Mouse (Mus musculus) liver, embryonic 14.5 days (tissue): ENCODE measurements at regions not wholly inside any gene's neighbourhood (a gene's known extent, or its start where the extent isn't known, plus 50 kb on each side); places are given as distances from the start of the nearest gene placed in this dataset.

Source experiments
- ATAC-seq: fragments of 200-750 bp; cut with Nextera tagmentation; 2 replicates; pipeline ENCODE4 v1.8.0; 2017; ENCODE audit warnings: moderate number of reproducible peaks, mild to moderate bottlenecking, moderate library complexity; ENCODE audit not compliant: insufficient read depth
- DNase-seq, 3 experiments: peaks; one replicate each; pipeline ENCODE4 v3.0.0-alpha.2; 2012 to 2013; ENCODE audit warnings: low read depth in 3 of 3, low spot score in 3 of 3
- H3K27ac ChIP-seq: fragments of 300-500 bp; sonication (generic); 2 replicates; pipeline ENCODE4 v1.5.1; 2014; ENCODE audit warnings: moderate library complexity, mild to moderate bottlenecking, control low read depth, inconsistent platforms
- H3K27me3 ChIP-seq: fragments of 300-500 bp; sonication (generic); 2 replicates; pipeline ENCODE4 v1.6.1; 2014; ENCODE audit warnings: mild to moderate bottlenecking, low read length, moderate library complexity; ENCODE audit not compliant: control insufficient read depth, insufficient read depth
- H3K36me3 ChIP-seq: fragments of 300-500 bp; sonication (generic); replicated peaks from 2 replicates; pipeline ENCODE4 v1.6.1; 2014; ENCODE audit warnings: low read depth; ENCODE audit not compliant: control insufficient read depth, insufficient read depth
- H3K4me1 ChIP-seq, 2 experiments: fragments of 200-500 bp in 1 of 2; fragments of 300-500 bp in 1 of 2; sonication (generic) in 1 of 2; replicated peaks; 2 replicates each; pipeline ENCODE4 v1.6.1; 2012 to 2014; ENCODE audit warnings: antibody characterized with exemption in 1 of 2, inconsistent platforms in 1 of 2, low read length in 1 of 2; ENCODE audit not compliant: control insufficient read depth in 2 of 2, insufficient read depth in 2 of 2
- H3K4me2 ChIP-seq: fragments of 300-500 bp; sonication (generic); 2 replicates; pipeline ENCODE4 v1.6.1; 2014; ENCODE audit warnings: low read depth, mild to moderate bottlenecking, control low read depth, moderate library complexity
- H3K4me3 ChIP-seq, 2 experiments: fragments of 200-500 bp in 1 of 2; fragments of 300-500 bp in 1 of 2; sonication (generic) in 1 of 2; 2 replicates each; pipeline ENCODE4 v1.5.1; 2012 to 2014; ENCODE audit warnings: low read depth in 2 of 2, low read length in 2 of 2, mild to moderate bottlenecking in 2 of 2, control low read depth in 1 of 2, inconsistent platforms in 1 of 2, moderate library complexity in 1 of 2; ENCODE audit not compliant: insufficient read depth in 1 of 2
- H3K9ac ChIP-seq: fragments of 300-500 bp; sonication (generic); replicated peaks from 2 replicates; pipeline ENCODE4 v1.6.1; 2014; ENCODE audit warnings: mild to moderate bottlenecking, control low read depth, moderate library complexity
- H3K9me3 ChIP-seq: fragments of 300-500 bp; sonication (generic); 2 replicates; pipeline ENCODE4 v1.6.1; 2016; ENCODE audit warnings: low read length, mixed read lengths; ENCODE audit not compliant: control insufficient read depth
- CTCF ChIP-seq: IDR thresholded peaks from 2 replicates; pipeline ENCODE4 v1.5.1; 2016; ENCODE audit warnings: antibody characterized with exemption, low read depth, control low read depth
- EP300 ChIP-seq: IDR thresholded peaks from 2 replicates; pipeline ENCODE4 v1.6.1; 2016; ENCODE audit warnings: antibody characterized with exemption, low read depth
- WGBS: fragments of 180-500 bp; shearing (Covaris S2); extraction: QIAGEN DNeasy Blood & Tissue Kit; methylation state at CpG from one replicate; pipeline ENCODE4 v1.1.7; 2014; ENCODE audit not compliant: insufficient replicate concordance; 5-methylcytosine and 5-hydroxymethylcytosine counted together

DNA sequence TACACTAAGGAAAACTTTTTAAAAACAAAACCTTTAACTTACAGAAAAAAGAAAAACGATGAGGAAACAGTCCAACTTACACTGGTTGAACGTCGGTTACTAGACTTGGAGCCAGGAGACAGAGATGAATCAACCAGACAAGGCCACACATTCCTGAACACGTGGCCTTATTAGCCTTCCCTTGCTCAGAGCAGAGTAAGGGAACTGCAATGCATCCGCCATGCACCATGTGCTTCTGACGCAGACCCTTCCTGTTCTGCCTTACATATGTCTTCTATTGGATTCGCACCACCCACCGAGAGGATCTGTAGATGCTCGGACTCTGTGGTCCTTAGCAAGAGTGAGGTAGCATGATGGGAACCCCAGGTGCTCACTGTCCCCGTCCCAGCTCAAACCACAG, 336.2 kb upstream of the Zfp637 start:
- WGBS, result 69% methylated on average over 10 of the region's 10 CpGs
- no peaks in the 10 kb centered on the region for H3K9me3 ChIP-seq
- no peak overlapping the region for H3K4me2 ChIP-seq
- DNase-seq (no peak), ATAC-seq (no peak)
- H3K4me3 ChIP-seq, result no peak overlapping the region
- H3K9ac ChIP-seq, result no peak overlapping the region
- no peaks in the 10 kb centered on the region for H3K36me3 ChIP-seq
- H3K27me3 ChIP-seq, result no peaks in the 10 kb centered on the region
- H3K4me1 ChIP-seq, result no peaks in the 10 kb centered on the region
- TF ChIP-seq EP300, result no peak
- TF ChIP-seq CTCF, result no peak
- no peak overlapping the region for H3K27ac ChIP-seq

DNA sequence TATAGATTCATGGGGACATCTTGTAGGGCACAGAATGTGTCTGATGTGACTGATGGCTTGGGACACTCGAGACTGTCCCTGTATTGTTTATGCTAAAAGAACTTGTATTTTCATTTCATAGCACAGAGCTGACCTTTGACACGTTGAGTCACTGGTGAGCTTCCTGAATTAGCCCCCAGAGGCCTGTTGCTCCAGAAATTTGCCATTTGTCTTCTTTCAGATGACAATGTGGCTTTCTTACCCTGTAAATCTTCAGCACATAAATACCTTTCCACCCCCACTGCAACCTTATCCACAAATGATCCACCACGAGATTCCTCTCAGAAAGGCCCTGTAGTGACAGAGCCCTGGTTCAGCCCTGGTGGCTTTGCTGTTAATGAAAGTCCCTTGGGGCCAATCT, 335.5 kb upstream of the Zfp637 start:
- WGBS, result 28% methylated on average over 3 of the region's 3 CpGs
- no peak for DNase-seq

DNA sequence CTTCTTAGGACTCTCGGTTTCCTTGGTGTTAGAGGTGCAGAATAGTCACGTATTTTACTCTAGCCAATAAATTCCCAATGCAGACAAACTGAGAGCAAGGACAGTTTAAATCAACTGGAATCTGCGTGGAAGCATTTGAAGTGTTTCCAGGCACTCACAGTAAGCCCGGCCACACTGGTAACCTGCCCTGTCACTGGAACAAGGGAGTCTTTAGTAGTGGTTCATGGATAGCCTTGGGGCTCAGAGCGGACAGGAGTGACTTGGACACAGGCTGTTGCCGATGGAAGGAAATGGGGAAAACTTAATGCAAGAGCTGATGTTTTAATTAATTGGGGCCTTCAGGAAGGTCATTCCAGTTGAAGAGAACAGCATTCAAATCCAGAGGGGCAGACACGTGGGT, 334.4 kb upstream of the Zfp637 start:
- Histone ChIP-seq H3K4me1 (no peaks in the 10 kb centered on the region), H3K27ac (no peak overlapping the region), H3K9ac (no peak overlapping the region), H3K9me3 (no peaks in the 10 kb centered on the region), H3K36me3 (no peaks in the 10 kb centered on the region), H3K4me2 (no peak overlapping the region), H3K27me3 (no peaks in the 10 kb centered on the region), H3K4me3 (no peak overlapping the region)
- TF ChIP-seq CTCF, result no peak
- TF ChIP-seq EP300, result no peak
- 70% methylated on average over 7 of the region's 7 CpGs for WGBS
- DNase-seq (no peak), ATAC-seq (no peak)

More for the DNA sequence above, 335.5 kb upstream of the Zfp637 start:
- H3K4me1 ChIP-seq, result no peaks in the 10 kb centered on the region
- no peak overlapping the region for H3K9ac ChIP-seq
- no peak for ATAC-seq
- no peak for TF ChIP-seq CTCF
- TF ChIP-seq EP300, result no peak
- no peaks in the 10 kb centered on the region for H3K9me3 ChIP-seq
- H3K4me3 ChIP-seq, result no peak overlapping the region
- H3K4me2 ChIP-seq, result no peak overlapping the region
- no peaks in the 10 kb centered on the region for H3K36me3 ChIP-seq
- H3K27ac ChIP-seq, result no peak overlapping the region
- H3K27me3 ChIP-seq, result no peaks in the 10 kb centered on the region

DNA sequence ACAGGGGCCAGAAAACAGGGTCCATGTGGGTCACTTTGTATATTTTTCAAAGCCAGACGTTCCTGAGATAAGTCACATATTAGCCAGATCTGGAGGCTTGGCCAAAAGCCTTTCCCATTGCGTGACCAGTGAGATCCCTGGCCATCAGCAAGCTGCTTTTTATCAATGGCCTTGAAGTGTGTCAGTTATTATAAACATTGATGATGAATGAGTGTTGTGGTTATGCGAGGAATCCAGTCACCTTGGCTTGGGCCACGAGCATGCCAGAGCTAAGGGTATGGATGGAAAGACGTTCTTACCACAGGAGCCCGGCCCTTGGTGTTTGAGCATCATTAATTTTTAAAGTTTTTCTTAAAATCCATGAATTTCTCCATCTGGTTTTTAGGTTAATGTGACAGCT, 332.1 kb upstream of the Zfp637 start:
- H3K27me3 ChIP-seq, result no peaks in the 10 kb centered on the region

DNA sequence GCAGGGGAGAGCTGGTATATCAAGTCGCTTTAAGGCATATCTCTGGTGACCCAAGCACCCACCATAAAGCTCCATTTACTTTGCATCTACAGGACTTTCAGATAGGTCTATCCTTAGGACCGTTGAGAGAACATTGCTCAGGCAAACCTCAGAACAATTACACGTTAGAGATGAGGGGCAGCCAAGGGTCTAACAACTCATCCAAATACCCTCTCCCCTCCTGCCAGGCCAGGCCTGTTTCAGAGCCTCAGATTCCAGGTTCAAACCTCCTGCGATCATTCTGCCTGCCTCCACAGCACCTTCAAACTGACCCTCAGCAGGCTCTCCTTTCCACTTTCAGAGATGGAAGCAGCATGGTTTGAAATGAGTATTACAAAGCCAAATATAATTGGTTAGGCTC, 331.0 kb upstream of the Zfp637 start:
- no peaks in the 10 kb centered on the region for H3K36me3 ChIP-seq
- DNase-seq (no peak), ATAC-seq (no peak)
- WGBS, result 62% methylated on average over 4 of the region's 4 CpGs
- H3K4me2 ChIP-seq, result no peak overlapping the region
- no peaks in the 10 kb centered on the region for H3K4me1 ChIP-seq
- no peak overlapping the region for H3K27ac ChIP-seq
- no peak overlapping the region for H3K9ac ChIP-seq
- no peak overlapping the region for H3K4me3 ChIP-seq
- H3K27me3 ChIP-seq, result no peaks in the 10 kb centered on the region
- H3K9me3 ChIP-seq, result no peaks in the 10 kb centered on the region
- TF ChIP-seq EP300 (no peak), CTCF (no peak)

More for the DNA sequence above, 332.1 kb upstream of the Zfp637 start:
- Histone ChIP-seq H3K36me3 (no peaks in the 10 kb centered on the region), H3K9ac (no peak overlapping the region), H3K4me3 (no peak overlapping the region), H3K27ac (no peak overlapping the region), H3K4me2 (no peak overlapping the region), H3K4me1 (no peaks in the 10 kb centered on the region), H3K9me3 (no peaks in the 10 kb centered on the region)
- ATAC-seq (no peak), DNase-seq (no peak)
- WGBS, result 52% methylated on average over 6 of the region's 6 CpGs
- TF ChIP-seq CTCF (no peak), EP300 (no peak)

DNA sequence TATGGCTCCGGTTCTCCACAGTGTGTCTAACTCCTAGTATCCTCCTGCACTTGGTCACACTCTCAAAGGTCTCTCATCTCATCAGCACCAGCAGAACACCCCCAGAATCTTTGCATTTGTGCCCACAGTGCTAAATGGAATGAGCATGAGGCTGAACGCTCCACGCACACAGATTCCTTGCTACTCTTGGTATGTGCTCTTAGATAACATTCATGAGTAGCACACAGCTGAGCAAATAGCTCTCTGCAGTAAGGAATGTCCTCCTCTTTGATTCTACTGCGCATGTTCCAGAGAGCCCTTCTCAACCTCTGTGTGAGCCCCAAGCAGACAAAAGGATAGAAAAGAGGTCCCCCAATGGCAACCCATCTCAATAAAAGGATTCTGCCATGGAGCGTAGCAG, 326.1 kb upstream of the Zfp637 start:
- H3K36me3 ChIP-seq, result no peaks in the 10 kb centered on the region
- WGBS, result 75% methylated on average over 5 of the region's 5 CpGs
- H3K27ac ChIP-seq, result no peak overlapping the region
- no peak overlapping the region for H3K9ac ChIP-seq
- no peak overlapping the region for H3K4me3 ChIP-seq
- TF ChIP-seq CTCF, result no peak
- TF ChIP-seq EP300, result no peak
- H3K27me3 ChIP-seq, result no peaks in the 10 kb centered on the region
- DNase-seq (no peak), ATAC-seq (no peak)
- no peak overlapping the region for H3K4me2 ChIP-seq
- no peaks in the 10 kb centered on the region for H3K9me3 ChIP-seq
- H3K4me1 ChIP-seq, result no peaks in the 10 kb centered on the region
